Mouse (Mus musculus): ENCODE results near the gene Fbxw7. TPM values are rescaled to one million over a fixed set of nuclear protein-coding genes. Genes with fewer than 3 reads are reported as not detected.

The Fbxw7 gene
- total and polyA plus RNA-seq, 3 experiments: 28.5 to 31.3 (median 29.8) TPM

- H3K27me3 ChIP-seq (replicated peaks): no peaks in the 10 kb centered on the region
- peaks cover 6% of the 10 kb centered on the region; the same call in 1 of the 2 replicates for H3K79me2 ChIP-seq (replicated peaks; ENCODE audit: control insufficient read depth, extremely low read depth, insufficient read depth, poor library complexity, severe bottlenecking)
- no peak for DNase-seq (ENCODE audit: extremely low read depth)
- dilution Hi-C loops (cut with MboI; ENCODE audit: extremely low pct_ligation_motif_present, extremely low pct_unique_long_range_greater_than_20kb, low sequenced_read_pairs) (no loop called here), in situ Hi-C loops (cut with MboI; ENCODE audit: low pct_ligation_motif_present, low pct_unique_long_range_greater_than_20kb, low sequenced_read_pairs) (no loop called here)
- peaks cover 0 to 31% of the 10 kb centered on the region in 2 experiments for H3K36me3 ChIP-seq (replicated peaks in 1 of 2; ENCODE audit: control insufficient read depth in 1 of 2, insufficient read depth in 1 of 2, low read length in 1 of 2)
- no peak overlapping the region for H3K27ac ChIP-seq (ENCODE audit: insufficient read depth, low read depth)
- no peak for TF ChIP-seq NELFE (IDR thresholded peaks at IDR 0.05; ENCODE audit: low read depth, low read length)
- no peak for TF ChIP-seq ZC3H11A (IDR thresholded peaks at IDR 0.05; ENCODE audit: low read depth, low read length)
- no peak for TF ChIP-seq TBP (conservative IDR thresholded peaks at IDR 0.05; ENCODE audit: low read depth, low read length)
- no peak for TF ChIP-seq USF1 (IDR thresholded peaks at IDR 0.05; ENCODE audit: low read depth, low read length)
- TF ChIP-seq RCOR1 (conservative IDR thresholded peaks at IDR 0.05; ENCODE audit: low read depth, low read length): no peak
- no peak for TF ChIP-seq POLR2AphosphoS2 (IDR thresholded peaks at IDR 0.05; ENCODE audit: low read depth, low read length)
- no peak for TF ChIP-seq NRF1 (IDR thresholded peaks at IDR 0.05; ENCODE audit: low read depth, low read length)
- TF ChIP-seq MAFK (IDR thresholded peaks at IDR 0.05; ENCODE audit: insufficient replicate concordance, low read length): no peak
- TF ChIP-seq USF2 (conservative IDR thresholded peaks at IDR 0.05; ENCODE audit: low read depth, low read length): no peak
- no peak for TF ChIP-seq UBTF (IDR thresholded peaks at IDR 0.05; ENCODE audit: low read depth, low read length)
- TF ChIP-seq SIN3A (IDR thresholded peaks at IDR 0.05; ENCODE audit: low read length): no peak
- no peak for TF ChIP-seq SMC3 (IDR thresholded peaks at IDR 0.05; ENCODE audit: low read depth, low read length)
- TF ChIP-seq JUND (conservative IDR thresholded peaks at IDR 0.05; ENCODE audit: low read depth, low read length): no peak
- TF ChIP-seq CHD1 (IDR thresholded peaks at IDR 0.05; ENCODE audit: low read depth, low read length): no peak
- no peak for TF ChIP-seq MEF2A (IDR thresholded peaks at IDR 0.05; ENCODE audit: borderline replicate concordance, low read depth, low read length)
- no peak for TF ChIP-seq ZKSCAN1 (IDR thresholded peaks at IDR 0.05; ENCODE audit: borderline replicate concordance, low read depth, low read length)
- TF ChIP-seq ZNF384 (IDR thresholded peaks at IDR 0.05; ENCODE audit: low read depth, low read length): no peak
- H3K4me3 ChIP-seq (replicated peaks in 1 of 3; ENCODE audit: low read depth in 2 of 3, low read length in 2 of 3, poor library complexity in 1 of 3): no peak overlapping the region
- H3K9me3 ChIP-seq (replicated peaks; ENCODE audit: low read length): no peaks in the 10 kb centered on the region
- peaks cover 0 to 31% of the 10 kb centered on the region in 2 experiments; a peak in 2 of 4 replicates for H3K4me1 ChIP-seq (ENCODE audit: control insufficient read depth in 1 of 2, insufficient read depth in 2 of 2)
- no peak overlapping the region for H3K9ac ChIP-seq (ENCODE audit: insufficient read depth, low read depth)
- no peak overlapping the region for H3K4me2 ChIP-seq (ENCODE audit: insufficient read depth, low read depth, poor library complexity, severe bottlenecking)
Observed at GRCm38 (mm10) chr3:84852877-84853276, 37.8 kb downstream of the Fbxw7 start.

- in situ Hi-C loops (cut with MboI; ENCODE audit: low pct_ligation_motif_present, low pct_unique_long_range_greater_than_20kb, low sequenced_read_pairs) (no loop called here), dilution Hi-C loops (cut with MboI; ENCODE audit: extremely low pct_ligation_motif_present, extremely low pct_unique_long_range_greater_than_20kb, low sequenced_read_pairs) (no loop called here)
- no peak overlapping the region for H3K9ac ChIP-seq (ENCODE audit: insufficient read depth, low read depth)
- H3K4me2 ChIP-seq (ENCODE audit: insufficient read depth, low read depth, poor library complexity, severe bottlenecking): no peak overlapping the region
- peaks cover 0 to 21% of the 10 kb centered on the region in 2 experiments; a peak in 2 of 4 replicates for H3K4me1 ChIP-seq (ENCODE audit: control insufficient read depth in 1 of 2, insufficient read depth in 2 of 2)
- H3K27me3 ChIP-seq (replicated peaks): no peaks in the 10 kb centered on the region
- H3K4me3 ChIP-seq (replicated peaks in 1 of 3; ENCODE audit: low read depth in 2 of 3, low read length in 2 of 3, poor library complexity in 1 of 3): no peak overlapping the region
- H3K9me3 ChIP-seq (replicated peaks; ENCODE audit: low read length): no peaks in the 10 kb centered on the region
- DNase-seq (ENCODE audit: extremely low read depth): no peak
- no peak for TF ChIP-seq ETS1 (conservative IDR thresholded peaks at IDR 0.05; ENCODE audit: low read depth, low read length)
- no peak for TF ChIP-seq CHD1 (IDR thresholded peaks at IDR 0.05; ENCODE audit: low read depth, low read length)
- no peak overlapping the region for H3K27ac ChIP-seq (ENCODE audit: insufficient read depth, low read depth)
- H3K79me2 ChIP-seq (replicated peaks; ENCODE audit: control insufficient read depth, extremely low read depth, insufficient read depth, poor library complexity, severe bottlenecking): peaks cover 6% of the 10 kb centered on the region; the same call in 1 of the 2 replicates
- H3K36me3 ChIP-seq (replicated peaks in 1 of 2; ENCODE audit: control insufficient read depth in 1 of 2, insufficient read depth in 1 of 2, low read length in 1 of 2): peaks cover 0 to 31% of the 10 kb centered on the region in 2 experiments
Observed at GRCm38 (mm10) chr3:84854440-84854839, 39.4 kb downstream of the Fbxw7 start.

All from CH12.LX (cell line).